Mouse (Mus musculus) splenic B cell, adult 2 months (primary cell): Measurements from ENCODE around the gene Rnf8.

Experiments
- DNase-seq: peaks from one replicate; pipeline ENCODE4 v3.0.0-alpha.2; 2011; ENCODE audit warnings: low read depth, low spot score
- H3K27me3 ChIP-seq: 2 replicates; pipeline ENCODE4 v1.6.1; 2012; ENCODE audit warnings: mild to moderate bottlenecking, low read length, moderate library complexity, mixed read lengths; ENCODE audit not compliant: control insufficient read depth, poor library complexity, insufficient read depth, severe bottlenecking
- H3K36me3 ChIP-seq: 2 replicates; pipeline ENCODE4 v1.6.1; 2012; ENCODE audit warnings: mild to moderate bottlenecking, low read length, moderate library complexity, mixed read lengths; ENCODE audit not compliant: control insufficient read depth, poor library complexity, insufficient read depth, severe bottlenecking

The Rnf8 gene

GRCm38 (mm10) chr17:29680921-29681320 lies 66.3 kb downstream of the Rnf8 start:
- DNase-seq = peak; percentile 30
- H3K27me3 ChIP-seq = no peaks in the 10 kb centered on the region
- H3K36me3 ChIP-seq = peaks cover 12% of the 10 kb centered on the region

GRCm38 (mm10) chr17:29681669-29682068 lies 67.1 kb downstream of the Rnf8 start:
- DNase-seq = no peak
- H3K27me3 ChIP-seq = no peaks in the 10 kb centered on the region
- peaks cover 17% of the 10 kb centered on the region for H3K36me3 ChIP-seq

- DNase-seq = no peak
- no peaks in the 10 kb centered on the region for H3K27me3 ChIP-seq
- H3K36me3 ChIP-seq = peaks cover 18% of the 10 kb centered on the region
Observed at GRCm38 (mm10) chr17:29682261-29682660, 67.7 kb downstream of the Rnf8 start.

- DNase-seq = no peak
- H3K27me3 ChIP-seq = no peaks in the 10 kb centered on the region
- peaks cover 21% of the 10 kb centered on the region for H3K36me3 ChIP-seq
Observed at GRCm38 (mm10) chr17:29683127-29683526, 68.5 kb downstream of the Rnf8 start.

- H3K36me3 ChIP-seq = peaks cover 27% of the 10 kb centered on the region
- no peak for DNase-seq
- no peaks in the 10 kb centered on the region for H3K27me3 ChIP-seq
Observed at GRCm38 (mm10) chr17:29684275-29684674, 69.7 kb downstream of the Rnf8 start.

GRCm38 (mm10) chr17:29686771-29687170 lies 72.2 kb downstream of the Rnf8 start:
- no peak for DNase-seq
- Histone ChIP-seq H3K27me3 (no peaks in the 10 kb centered on the region), H3K36me3 (peaks cover 28% of the 10 kb centered on the region)

- DNase-seq = no peak
- Histone ChIP-seq H3K27me3 (no peaks in the 10 kb centered on the region), H3K36me3 (peaks cover 28% of the 10 kb centered on the region)
Observed at GRCm38 (mm10) chr17:29687373-29687772, 72.8 kb downstream of the Rnf8 start.

GRCm38 (mm10) chr17:29688610-29689009 lies 74.0 kb downstream of the Rnf8 start:
- Histone ChIP-seq H3K36me3 (peaks cover 30% of the 10 kb centered on the region), H3K27me3 (no peaks in the 10 kb centered on the region)

GRCm38 (mm10) chr17:29690257-29690656 lies 75.7 kb downstream of the Rnf8 start:
- no peak for DNase-seq
- H3K36me3 ChIP-seq = peaks cover 33% of the 10 kb centered on the region

More at GRCm38 (mm10) chr17:29688610-29689009, 74.0 kb downstream of the Rnf8 start:
- no peak for DNase-seq

GRCm38 (mm10) chr17:29692827-29693226 lies 78.2 kb downstream of the Rnf8 start:
- Histone ChIP-seq H3K36me3 (peaks cover 24% of the 10 kb centered on the region), H3K27me3 (no peaks in the 10 kb centered on the region)
- no peak for DNase-seq

More at GRCm38 (mm10) chr17:29690257-29690656, 75.7 kb downstream of the Rnf8 start:
- no peaks in the 10 kb centered on the region for H3K27me3 ChIP-seq

GRCm38 (mm10) chr17:29693571-29693970 lies 79.0 kb downstream of the Rnf8 start:
- peaks cover 25% of the 10 kb centered on the region for H3K36me3 ChIP-seq
- no peak for DNase-seq
- H3K27me3 ChIP-seq = no peaks in the 10 kb centered on the region

- no peaks in the 10 kb centered on the region for H3K27me3 ChIP-seq
- no peak for DNase-seq
- peaks cover 22% of the 10 kb centered on the region for H3K36me3 ChIP-seq
Observed at GRCm38 (mm10) chr17:29694516-29694915, 79.9 kb downstream of the Rnf8 start.
